Mouse (Mus musculus): ENCODE data around the gene Lpp.
"Not testable (repeated sequence)": the region's sequence is repeated elsewhere in the genome, so short reads cannot be mapped to it uniquely, and the experiment has no call there.

Gene Lpp

DNA sequence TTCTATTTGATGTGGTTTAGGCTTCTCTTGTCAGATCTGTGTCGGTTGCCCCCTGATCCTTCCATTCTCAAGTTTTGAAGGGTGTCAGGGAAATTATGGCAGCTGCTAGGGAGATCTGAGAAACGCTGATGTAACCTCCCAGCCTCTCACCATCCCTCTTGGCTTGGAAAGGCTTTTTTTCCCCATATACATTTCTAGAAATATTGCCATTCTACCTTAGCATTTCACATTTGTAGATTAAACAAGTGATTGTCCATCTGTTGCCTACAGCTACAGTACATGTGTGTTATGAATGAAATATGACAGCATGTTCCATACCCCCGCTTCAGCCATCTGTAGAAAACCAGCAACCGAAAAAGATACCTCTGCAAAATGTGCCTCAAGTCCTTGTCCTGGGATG, 589.5 kb downstream of the Lpp start:
- DNase-seq (ENCODE audit: low read depth) = no peak

DNA sequence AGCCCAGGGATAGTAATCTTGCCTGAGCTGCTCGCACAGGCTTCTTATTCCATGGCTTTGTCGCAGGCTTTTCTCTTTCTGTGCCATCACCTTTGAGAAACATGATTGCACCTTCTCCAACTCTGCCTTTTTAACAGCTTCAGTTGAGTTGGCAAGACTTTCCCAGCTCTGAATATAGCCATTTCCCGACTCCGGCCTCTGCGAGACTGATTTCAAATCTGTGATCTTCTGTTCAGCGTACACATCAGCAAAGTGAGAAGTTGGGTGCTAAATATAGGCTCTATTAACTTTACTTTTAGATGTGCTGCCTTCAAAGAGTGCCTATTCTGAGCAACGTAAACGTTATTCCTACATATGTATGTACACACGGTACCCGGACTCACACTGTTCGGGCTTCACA, 597.0 kb downstream of the Lpp start:
- no peak for DNase-seq (ENCODE audit: low read depth)

DNA sequence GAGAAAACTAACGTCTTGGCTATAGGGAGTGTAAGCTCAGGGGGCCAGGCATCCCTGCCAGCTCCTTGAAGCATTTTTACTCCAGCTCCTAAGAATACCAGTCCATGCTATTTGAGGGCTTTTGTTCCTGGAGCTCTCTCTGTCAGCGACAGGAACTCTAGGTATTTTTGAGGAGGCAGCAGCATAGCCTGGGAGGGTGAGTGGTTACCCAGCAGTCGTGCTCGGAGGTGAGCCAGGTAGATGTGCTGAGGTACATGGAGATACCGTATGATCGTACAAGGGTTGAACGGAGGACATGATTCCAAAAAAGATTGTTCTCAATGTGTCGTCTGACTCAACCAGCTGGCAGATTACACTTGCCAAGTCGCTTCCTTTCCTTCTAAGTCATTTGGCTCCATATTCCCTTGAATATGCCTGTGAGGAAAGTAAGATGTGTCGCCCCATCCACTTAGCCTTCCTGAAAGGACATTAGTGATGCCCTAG, 597.8 kb downstream of the Lpp start:
- DNase-seq (ENCODE audit: low read depth) = no peak

DNA sequence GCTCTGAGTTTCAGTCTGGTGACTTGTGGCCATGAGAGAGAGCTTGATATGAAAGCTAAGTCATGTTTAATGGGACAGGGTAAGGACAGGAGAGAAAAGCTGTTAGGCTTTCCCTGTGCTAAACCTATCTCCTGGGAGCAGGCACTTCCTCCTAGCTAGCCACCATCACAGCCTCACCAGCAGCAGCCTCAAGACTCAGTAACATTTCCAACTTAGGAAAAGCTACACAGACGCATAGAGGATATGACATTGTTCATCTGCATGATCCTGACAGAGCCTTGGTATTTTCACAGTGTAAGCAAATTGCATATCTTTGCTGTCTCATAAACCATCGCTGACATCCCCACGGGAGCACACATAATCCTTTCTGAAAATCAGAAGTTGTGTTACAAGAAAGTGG, 598.7 kb downstream of the Lpp start:
- peak; percentile 34 for DNase-seq (ENCODE audit: low read depth)

DNA sequence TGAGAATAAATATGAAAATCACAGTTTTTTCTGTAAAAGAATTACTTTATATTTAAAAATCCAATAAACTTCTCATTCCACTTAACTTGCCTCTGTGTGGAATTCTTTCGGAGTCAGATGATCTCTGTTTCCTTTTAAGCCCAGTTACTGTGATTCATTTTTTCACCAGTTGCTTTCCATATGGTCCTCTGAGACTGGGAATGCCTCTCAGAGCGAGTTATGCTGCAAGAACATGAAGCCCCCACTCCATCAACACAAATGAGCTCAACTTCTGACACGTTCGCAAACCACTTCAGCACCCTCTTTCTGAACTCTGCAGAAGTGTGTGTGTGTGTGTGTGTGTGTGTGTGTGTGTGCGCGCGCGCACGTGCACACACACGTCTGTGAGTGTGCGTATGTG, 599.2 kb downstream of the Lpp start:
- DNase-seq (ENCODE audit: low read depth) = peak; percentile 64

DNA sequence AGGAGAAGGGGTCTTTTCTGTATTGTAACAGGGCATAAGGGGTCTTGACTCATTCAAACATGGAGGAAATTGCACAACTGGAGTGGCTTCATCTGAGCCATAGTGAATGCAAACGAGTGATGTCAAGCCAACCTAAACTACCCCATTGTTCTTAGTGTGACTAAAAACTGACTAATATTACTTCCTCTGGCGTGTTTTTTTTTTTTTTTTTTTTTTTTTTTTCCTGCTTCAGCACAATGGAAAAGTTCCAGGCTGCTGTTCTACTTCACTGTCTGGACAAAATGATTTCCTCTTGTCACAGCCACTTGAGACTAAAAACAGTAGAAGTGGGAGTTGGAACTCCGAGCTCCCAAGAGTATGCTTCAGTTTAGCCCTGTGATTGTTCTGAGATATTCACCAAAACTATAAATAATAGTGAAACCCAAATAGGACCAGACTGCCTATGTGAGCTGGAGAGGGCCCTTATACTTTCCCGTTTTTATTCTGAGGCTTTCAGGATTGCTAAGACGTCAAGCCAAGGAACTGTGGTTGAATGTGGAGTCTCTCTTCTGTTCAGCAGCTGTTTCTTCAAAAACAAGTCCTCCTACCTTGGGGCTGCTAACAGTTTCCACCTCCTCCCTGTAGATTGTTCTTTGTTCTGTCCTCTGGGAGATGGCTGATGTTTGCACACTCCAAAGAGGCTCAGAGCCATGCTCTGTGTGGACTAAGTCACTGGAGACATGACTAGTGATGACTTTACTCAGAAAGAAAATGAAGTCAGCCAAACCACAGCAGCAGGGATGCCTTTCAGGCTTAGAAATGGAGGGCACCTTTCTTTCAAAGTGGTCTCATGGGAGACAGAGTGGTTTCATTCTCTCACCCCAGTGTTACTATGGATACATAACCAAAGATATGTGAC, 617.9 kb downstream of the Lpp start:
- peak; percentile 60 for DNase-seq (ENCODE audit: low read depth)

DNA sequence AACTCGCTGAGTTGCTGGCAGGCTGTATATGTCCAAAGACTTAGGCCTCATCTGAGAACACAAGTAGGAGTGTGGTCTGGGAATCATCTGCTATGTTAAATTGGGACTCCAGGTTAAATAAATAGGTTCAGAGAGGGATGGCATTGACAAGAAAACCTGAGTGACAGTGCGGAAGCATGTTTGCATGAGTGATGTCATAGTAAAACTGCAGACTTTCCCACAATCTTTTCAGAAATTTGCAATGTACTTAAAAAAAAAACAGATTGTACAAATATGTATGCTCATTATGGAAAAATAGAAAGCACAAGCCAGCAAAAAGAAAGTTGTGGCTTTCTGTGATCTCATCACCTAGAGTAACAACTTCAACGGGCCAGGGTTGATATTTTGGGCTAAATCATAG, 619.6 kb downstream of the Lpp start:
- no peak for DNase-seq (ENCODE audit: low read depth)

DNA sequence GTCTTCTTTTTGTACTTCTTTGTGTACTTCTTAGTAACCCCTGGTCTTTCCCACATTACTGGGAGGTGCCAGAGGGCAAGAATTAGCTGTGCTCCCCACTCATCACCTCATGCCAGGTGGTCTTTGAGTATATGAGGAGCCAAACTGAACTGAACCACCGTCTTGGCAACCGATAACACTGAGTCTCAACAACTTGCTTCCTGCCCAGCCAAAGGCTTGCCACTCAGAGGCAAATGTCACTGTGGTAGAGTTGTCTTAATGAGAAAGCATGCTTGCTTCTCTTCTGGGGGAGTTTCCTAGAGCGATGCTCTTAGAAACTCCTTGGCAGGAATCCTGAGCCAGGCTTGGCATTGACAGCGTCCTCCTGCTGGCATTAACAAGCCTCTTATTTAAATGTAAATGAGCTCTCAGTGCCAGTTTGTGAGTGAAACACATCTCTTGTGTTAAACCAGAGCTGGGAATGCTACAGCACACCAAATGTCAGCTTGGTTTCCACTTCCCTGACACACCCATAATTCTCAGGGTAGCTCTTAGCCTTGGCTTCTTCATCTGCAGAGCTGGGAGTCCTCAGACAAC, 623.0 kb downstream of the Lpp start:
- peak; percentile 44 for DNase-seq (ENCODE audit: low read depth)

DNA sequence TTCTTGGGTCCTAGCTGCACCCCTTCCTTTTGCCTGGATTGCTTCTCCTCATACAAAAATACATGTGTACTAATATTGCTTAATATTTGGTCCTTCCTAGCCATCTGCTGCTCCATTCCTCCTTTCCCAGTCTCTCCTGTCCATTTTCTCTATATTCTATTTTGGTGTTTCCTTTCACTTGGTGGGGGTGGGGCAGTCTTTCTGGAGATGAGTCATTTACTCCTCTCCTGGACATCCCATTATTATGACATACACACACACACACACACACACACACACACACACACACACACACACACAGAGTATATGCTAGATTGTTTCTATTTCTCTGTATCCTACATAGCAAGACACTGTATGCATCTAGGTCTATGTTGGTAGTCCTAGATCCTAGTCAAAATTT, 623.7 kb downstream of the Lpp start:
- DNase-seq (ENCODE audit: low read depth) = peak; percentile 71

DNA sequence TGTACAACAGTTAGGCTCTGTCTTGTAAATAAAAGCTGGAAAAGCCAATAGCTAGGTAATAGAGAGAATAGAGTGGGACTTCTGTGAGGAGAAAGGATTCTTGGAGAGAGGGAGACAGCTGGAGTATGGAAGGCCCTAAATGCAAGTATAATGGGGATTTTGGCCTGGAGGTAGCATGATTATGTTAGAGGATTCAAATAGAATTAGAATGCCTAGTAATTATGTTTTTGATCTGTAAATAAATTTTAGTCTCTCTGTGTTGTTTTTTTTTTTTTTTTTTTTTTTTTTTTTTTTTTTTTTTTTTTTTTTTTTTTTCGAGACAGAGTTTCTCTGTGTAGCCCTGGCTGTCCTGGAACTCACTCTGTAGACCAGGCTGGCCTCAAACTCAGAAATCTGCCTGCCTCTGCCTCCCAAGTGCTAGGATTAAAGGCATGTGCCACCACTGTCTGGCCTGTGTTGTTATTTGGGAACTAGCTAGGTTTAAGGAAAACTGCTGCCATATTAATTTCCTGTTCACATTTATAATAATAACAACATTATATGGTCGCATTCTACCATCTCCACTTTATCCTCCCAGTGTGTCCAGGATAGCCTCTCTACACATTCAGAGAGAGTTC, 628.5 kb downstream of the Lpp start:
- DNase-seq (ENCODE audit: low read depth) = not testable (repeated sequence)

DNA sequence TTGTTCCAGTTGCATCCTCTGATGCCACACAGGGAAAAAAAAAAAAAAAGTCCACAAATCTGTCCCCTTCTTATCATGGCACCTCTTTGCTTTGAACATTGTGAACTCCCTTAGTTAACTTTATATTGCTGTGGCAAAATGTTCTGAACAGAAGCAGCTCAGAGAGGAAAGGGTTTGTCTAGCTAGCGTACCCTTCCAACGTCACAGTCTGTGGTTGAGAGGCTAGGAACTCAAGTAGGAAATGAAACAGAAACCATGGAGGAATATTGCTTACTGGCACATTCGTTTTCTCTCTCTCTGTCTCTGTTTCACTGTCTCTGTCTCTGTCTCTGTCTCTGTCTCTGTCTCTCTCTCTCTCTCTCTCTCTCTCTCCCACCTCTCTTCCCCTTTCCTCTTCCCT, 631.3 kb downstream of the Lpp start:
- no peak for DNase-seq (ENCODE audit: low read depth)

DNA sequence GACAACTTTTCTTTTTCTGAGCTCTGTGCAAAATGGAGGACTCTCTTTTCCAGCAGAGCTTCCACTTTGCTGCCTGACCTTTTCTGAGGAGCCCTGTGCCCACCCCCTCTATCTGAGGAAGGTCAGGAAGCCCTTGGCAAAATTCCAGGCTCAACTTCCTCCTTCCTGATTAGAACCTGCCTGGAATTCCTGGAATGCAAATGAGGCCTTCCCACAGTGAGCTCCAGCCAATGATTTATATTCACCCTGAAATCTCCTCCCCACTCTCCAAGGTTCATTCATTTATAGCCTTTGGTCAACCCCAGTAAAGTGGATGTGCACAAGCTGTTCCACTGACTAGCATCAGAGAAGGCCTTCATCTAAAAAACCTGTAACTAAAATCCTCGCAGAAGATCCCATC, 632.9 kb downstream of the Lpp start:
- DNase-seq (ENCODE audit: low read depth) = no peak

DNA sequence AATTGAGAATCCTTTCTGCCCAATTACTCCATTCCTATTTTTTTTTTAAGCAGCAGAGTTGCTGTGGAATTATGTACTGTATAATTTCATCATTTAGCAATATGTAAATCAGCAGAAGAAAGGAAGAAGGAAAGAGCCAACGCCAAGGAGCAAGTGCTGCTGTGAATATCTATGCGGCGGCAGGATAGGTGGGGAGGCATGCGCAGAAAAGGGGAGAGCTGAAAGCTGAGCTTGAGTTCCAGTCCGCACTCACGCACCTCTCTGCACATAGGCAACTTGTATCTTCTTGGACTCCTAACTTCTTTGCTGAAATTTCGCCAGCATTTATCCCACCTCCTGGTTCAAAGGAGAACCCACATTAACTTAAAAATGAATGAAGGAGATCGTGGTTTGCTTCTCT, 636.2 kb downstream of the Lpp start:
- no peak for DNase-seq (ENCODE audit: low read depth)

DNA sequence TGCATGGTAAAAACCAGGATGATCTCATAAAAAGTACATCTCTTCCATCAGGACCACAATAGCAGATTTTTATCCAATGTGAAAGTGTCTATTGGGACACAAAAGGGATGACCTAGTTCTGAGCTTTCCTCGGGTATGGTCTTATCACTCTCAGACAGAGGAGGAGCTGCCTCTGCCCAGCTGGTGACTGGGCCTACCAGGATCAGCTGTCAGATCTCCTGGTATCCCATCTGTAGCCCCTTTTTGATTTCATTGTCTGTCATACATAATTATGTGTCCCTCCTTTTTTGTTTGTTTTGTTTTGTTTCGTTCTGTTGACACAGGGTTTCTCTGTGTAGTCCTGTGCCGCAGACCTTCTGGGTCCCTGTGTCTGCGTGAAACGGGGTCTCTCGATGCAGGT, 644.1 kb downstream of the Lpp start:
- no peak for DNase-seq (ENCODE audit: low read depth)

DNA sequence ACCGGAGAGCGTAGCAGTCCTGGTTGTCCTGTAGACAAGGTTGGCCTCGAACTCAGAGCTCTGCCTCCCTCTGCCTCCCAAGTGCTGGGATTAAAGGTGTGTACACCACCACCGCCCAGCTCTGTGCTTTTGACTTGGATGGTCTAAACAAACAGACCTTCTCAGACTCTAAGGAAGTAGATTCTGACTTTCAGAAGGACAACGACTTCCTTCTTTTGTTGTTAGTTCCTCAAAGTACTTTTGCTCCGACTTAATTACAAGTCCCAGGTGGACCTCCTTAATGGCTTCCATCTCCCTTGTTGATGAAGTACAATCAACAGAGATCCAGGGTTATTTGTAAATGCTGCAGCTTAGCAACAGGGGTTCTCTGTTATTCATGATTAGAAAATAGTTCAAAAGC, 645.2 kb downstream of the Lpp start:
- DNase-seq (ENCODE audit: low read depth) = no peak

DNA sequence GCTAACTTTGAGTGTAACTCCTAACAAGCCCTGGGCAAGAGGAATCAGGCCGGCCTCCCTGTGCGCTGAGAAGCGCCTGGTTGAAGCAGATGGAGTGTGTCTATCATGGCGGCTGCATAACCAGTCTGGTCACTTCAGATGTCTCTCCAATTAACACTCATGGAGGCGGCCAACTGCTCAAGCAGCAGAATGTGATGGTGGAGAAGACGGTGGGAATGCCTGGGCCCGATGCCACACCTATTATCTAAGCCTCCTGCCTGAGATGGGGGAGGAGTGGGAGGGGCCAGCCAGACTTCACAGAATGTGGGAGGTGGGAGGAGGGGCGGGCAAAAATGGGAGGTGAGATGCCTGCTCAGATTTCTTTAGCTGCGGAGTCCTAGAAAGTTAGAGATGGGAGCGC, 646.6 kb downstream of the Lpp start:
- DNase-seq (ENCODE audit: low read depth) = no peak

DNA sequence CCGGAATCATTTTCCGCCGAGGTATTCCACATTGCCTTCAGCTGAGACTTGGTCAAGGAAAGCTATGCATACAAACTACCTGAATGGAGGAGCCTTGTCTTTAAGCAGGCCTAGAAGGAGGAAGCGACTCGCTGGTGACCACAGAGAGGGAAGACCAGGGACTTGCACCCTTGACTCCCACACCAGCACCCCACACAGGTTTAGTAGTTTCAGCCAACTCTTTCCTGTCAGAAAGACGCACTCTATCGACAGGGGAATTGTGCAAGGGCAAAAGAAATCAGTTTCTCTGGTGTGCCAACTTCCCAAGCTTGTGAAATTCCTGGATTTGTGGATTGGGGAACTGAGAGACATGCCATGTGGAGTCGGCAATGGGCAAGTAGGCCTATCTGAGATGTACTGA, 647.9 kb downstream of the Lpp start:
- peak; percentile 63 for DNase-seq (ENCODE audit: low read depth)

DNA sequence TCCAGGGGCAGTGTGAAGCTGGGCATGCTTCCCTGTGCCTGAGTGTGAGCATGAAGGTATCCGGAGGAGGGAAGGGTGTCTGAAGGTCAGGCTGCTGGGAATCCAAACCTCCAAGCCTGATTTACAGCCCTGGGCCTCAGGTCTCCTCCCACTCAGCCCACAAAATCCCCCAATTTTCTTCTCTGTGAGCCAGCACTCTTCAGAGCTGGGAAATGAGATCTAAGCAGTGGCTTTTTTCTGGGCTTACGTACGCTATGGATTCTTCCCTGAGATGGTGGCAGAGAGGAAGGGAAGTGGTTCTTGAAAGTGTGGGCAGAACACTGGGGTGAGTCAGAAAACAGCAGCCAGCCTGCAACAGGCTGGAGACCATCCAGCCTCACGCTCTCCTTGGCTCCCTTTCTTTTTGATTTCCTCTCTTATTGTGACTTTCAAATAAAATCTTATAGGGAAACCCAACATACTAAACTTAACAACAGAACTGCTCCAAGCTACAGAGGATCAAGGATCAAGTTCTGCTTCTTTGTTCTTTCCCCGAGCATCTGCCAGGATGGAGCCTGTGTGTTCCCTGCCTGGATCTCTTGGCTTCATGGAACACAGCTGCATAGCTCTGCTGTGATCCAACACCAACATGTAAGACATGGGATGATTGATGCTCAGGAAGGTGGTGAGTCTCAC, 648.7 kb downstream of the Lpp start:
- DNase-seq (ENCODE audit: low read depth) = peak; percentile 89

Data from NIH3T3 (cell line).